Mouse (Mus musculus): ENCODE results near the gene Apobec3.

- TF ChIP-seq CTCF (IDR thresholded peaks at IDR 0.05; ENCODE audit: low read depth) (peak; percentile 90), EP300 (IDR thresholded peaks at IDR 0.05; ENCODE audit: low read depth) (no peak)
Measured at GRCm38 (mm10) chr15:79940932-79941331, 49.5 kb downstream of the Apobec3 start.
